Mouse (Mus musculus) lung, embryonic 14.5 days (tissue): ENCODE measurements around the gene C1qtnf2. TPM values are rescaled to one million over a fixed set of nuclear protein-coding genes. Genes with fewer than 3 reads are reported as not detected.

Source experiments
- ATAC-seq: fragments of 200-750 bp; cut with Nextera tagmentation; 2 replicates; pipeline ENCODE4 v1.8.0; 2017; ENCODE audit warnings: mild to moderate bottlenecking, moderate TSS enrichment, moderate library complexity; ENCODE audit not compliant: insufficient read depth
- DNase-seq: peaks from one replicate; pipeline ENCODE4 v3.0.0-alpha.2; 2015
- H3K27ac ChIP-seq: fragments of 300-500 bp; sonication (generic); 2 replicates; pipeline ENCODE4 v1.5.1; 2014; ENCODE audit warnings: low read depth, mild to moderate bottlenecking, moderate library complexity
- H3K27me3 ChIP-seq: fragments of 300-500 bp; sonication (generic); 2 replicates; pipeline ENCODE4 v1.6.1; 2014; ENCODE audit warnings: low read length, control low read depth; ENCODE audit not compliant: insufficient read depth
- H3K36me3 ChIP-seq: fragments of 300-500 bp; sonication (generic); 2 replicates; pipeline ENCODE4 v1.6.1; 2014; ENCODE audit warnings: control low read depth; ENCODE audit not compliant: insufficient read depth
- H3K4me1 ChIP-seq: fragments of 300-500 bp; sonication (generic); 2 replicates; pipeline ENCODE4 v1.6.1; 2014; ENCODE audit warnings: antibody characterized with exemption, control low read depth; ENCODE audit not compliant: insufficient read depth
- H3K4me2 ChIP-seq: fragments of 300-500 bp; sonication (generic); 2 replicates; pipeline ENCODE4 v1.6.1; 2014; ENCODE audit warnings: mild to moderate bottlenecking
- H3K4me3 ChIP-seq: fragments of 300-500 bp; sonication (generic); 2 replicates; pipeline ENCODE4 v1.5.1; 2014; ENCODE audit warnings: low read depth, low read length
- H3K9ac ChIP-seq: fragments of 300-500 bp; sonication (generic); 2 replicates; pipeline ENCODE4 v1.6.1; 2014
- H3K9me3 ChIP-seq: fragments of 300-500 bp; sonication (generic); 2 replicates; pipeline ENCODE4 v1.6.1; 2016; ENCODE audit warnings: low read depth, low read length, control low read depth
- CTCF ChIP-seq: IDR thresholded peaks from 2 replicates; pipeline ENCODE4 v1.5.1; 2016; ENCODE audit warnings: antibody characterized with exemption, low read depth
- WGBS: fragments of 180-500 bp; shearing (Covaris S2); extraction: QIAGEN DNeasy Blood & Tissue Kit; methylation state at CpG from one replicate; pipeline ENCODE4 v1.1.7; 2014; 5-methylcytosine and 5-hydroxymethylcytosine counted together
- polyA plus RNA-seq: library from polyadenylated mRNA; unstranded; fragments of >200 nt; fragmentation: Nextera tagmentation; extraction: Ambion mirVana; gene quantifications from 2 replicates; pipeline ENCODE4 v1.2.1, GENCODE M21; 2014

C1qtnf2 gene
- polyA plus RNA-seq, 1 experiment from 2014 or later: 2.1 TPM

- WGBS: 88% methylated on average over 11 of the region's 11 CpGs
These were observed 43.6 kb downstream of the C1qtnf2 start for GRCm38 (mm10) chr11:43517641-43518040.

GRCm38 (mm10) chr11:43518086-43518485 lies 44.0 kb downstream of the C1qtnf2 start:
- no peak for ATAC-seq
- Histone ChIP-seq H3K9ac (no peak overlapping the region), H3K36me3 (no peaks in the 10 kb centered on the region), H3K27ac (no peak overlapping the region), H3K4me2 (no peak overlapping the region), H3K9me3 (no peaks in the 10 kb centered on the region), H3K27me3 (no peaks in the 10 kb centered on the region), H3K4me1 (no peaks in the 10 kb centered on the region), H3K4me3 (no peak overlapping the region)
- no peak for TF ChIP-seq CTCF
- no peak for DNase-seq

More at GRCm38 (mm10) chr11:43517641-43518040, 43.6 kb downstream of the C1qtnf2 start:
- Histone ChIP-seq H3K4me2 (no peak overlapping the region), H3K27ac (no peak overlapping the region), H3K4me1 (no peaks in the 10 kb centered on the region), H3K9me3 (no peaks in the 10 kb centered on the region), H3K4me3 (no peak overlapping the region), H3K36me3 (no peaks in the 10 kb centered on the region), H3K9ac (no peak overlapping the region), H3K27me3 (no peaks in the 10 kb centered on the region)
- TF ChIP-seq CTCF: no peak
- ATAC-seq (no peak), DNase-seq (no peak)

- Histone ChIP-seq H3K27me3 (no peaks in the 10 kb centered on the region), H3K9me3 (no peaks in the 10 kb centered on the region), H3K9ac (no peak overlapping the region), H3K4me2 (no peak overlapping the region), H3K4me3 (no peak overlapping the region), H3K36me3 (no peaks in the 10 kb centered on the region), H3K27ac (no peak overlapping the region), H3K4me1 (no peaks in the 10 kb centered on the region)
- no peak for DNase-seq
- TF ChIP-seq CTCF: no peak
- ATAC-seq: no peak
These were observed 44.7 kb downstream of the C1qtnf2 start for GRCm38 (mm10) chr11:43518821-43519220.

- ATAC-seq (no peak), DNase-seq (no peak)
- H3K9ac ChIP-seq: no peak overlapping the region
- WGBS: 77% methylated on average over 3 of the region's 3 CpGs
- H3K4me2 ChIP-seq: no peak overlapping the region
- H3K36me3 ChIP-seq: no peaks in the 10 kb centered on the region
- no peaks in the 10 kb centered on the region for H3K4me1 ChIP-seq
- no peak overlapping the region for H3K4me3 ChIP-seq
- no peaks in the 10 kb centered on the region for H3K9me3 ChIP-seq
- no peak overlapping the region for H3K27ac ChIP-seq
- TF ChIP-seq CTCF: no peak
- no peaks in the 10 kb centered on the region for H3K27me3 ChIP-seq
These were observed 46.4 kb downstream of the C1qtnf2 start for GRCm38 (mm10) chr11:43520521-43520920.

- H3K27me3 ChIP-seq: no peaks in the 10 kb centered on the region
- peak; percentile 39 for TF ChIP-seq CTCF
- H3K36me3 ChIP-seq: peaks cover 24% of the 10 kb centered on the region
- DNase-seq (peak; percentile 67), ATAC-seq (peak; percentile 32)
- no peaks in the 10 kb centered on the region for H3K9me3 ChIP-seq
- WGBS: under 1% methylated on average over 24 of the region's 25 CpGs
- H3K4me2 ChIP-seq: peak overlapping the region; percentile 88
- peaks cover 9% of the 10 kb centered on the region; the same call in 1 of the 2 replicates for H3K4me1 ChIP-seq
- peak overlapping the region; percentile 86 for H3K27ac ChIP-seq
- H3K4me3 ChIP-seq: peak overlapping the region; percentile 86
- peak overlapping the region; percentile 89 for H3K9ac ChIP-seq
These were observed 54.1 kb downstream of the C1qtnf2 start for GRCm38 (mm10) chr11:43528078-43528682.

- peak within 1 kb of the TSS; percentile 88 for H3K4me2 ChIP-seq
These were observed 54.8 kb downstream of the C1qtnf2 start, which contains the start of gene Ccnjl for GRCm38 (mm10) chr11:43528683-43529499. Ccnjl (plus strand) TSS chr11:43528784.

GRCm38 (mm10) chr11:43530043-43530442 lies 56.0 kb downstream of the C1qtnf2 start:
- peak overlapping the region; percentile 86 for H3K4me3 ChIP-seq
- H3K27ac ChIP-seq: no peak overlapping the region
- H3K27me3 ChIP-seq: no peaks in the 10 kb centered on the region
- peak overlapping the region; percentile 88 for H3K4me2 ChIP-seq
- DNase-seq: peak; percentile 54
- no peaks in the 10 kb centered on the region for H3K9me3 ChIP-seq
- peaks cover 43% of the 10 kb centered on the region for H3K36me3 ChIP-seq
- 22% methylated on average over 3 of the region's 3 CpGs for WGBS
- TF ChIP-seq CTCF: no peak
- no peak for ATAC-seq
- H3K9ac ChIP-seq: no peak overlapping the region; the same call in 1 of the 2 replicates
- peaks cover 9% of the 10 kb centered on the region; the same call in 1 of the 2 replicates for H3K4me1 ChIP-seq

More at GRCm38 (mm10) chr11:43528683-43529499, 54.8 kb downstream of the C1qtnf2 start, which contains the start of gene Ccnjl:
- Histone ChIP-seq H3K36me3 (peaks cover 31% of the 10 kb centered on the region), H3K9me3 (no peaks in the 10 kb centered on the region), H3K27ac (peak within 1 kb of the TSS; percentile 86), H3K4me3 (peak within 1 kb of the TSS; percentile 86), H3K9ac (peak within 1 kb of the TSS; percentile 89), H3K27me3 (no peaks in the 10 kb centered on the region), H3K4me1 (peaks cover 9% of the 10 kb centered on the region; the same call in 1 of the 2 replicates)
- DNase-seq (peak; percentile 90), ATAC-seq (peak; percentile 91)
- TF ChIP-seq CTCF: peak; percentile 54
- under 1% methylated on average over 79 of the region's 79 CpGs for WGBS
